In the genomic region with DNA sequence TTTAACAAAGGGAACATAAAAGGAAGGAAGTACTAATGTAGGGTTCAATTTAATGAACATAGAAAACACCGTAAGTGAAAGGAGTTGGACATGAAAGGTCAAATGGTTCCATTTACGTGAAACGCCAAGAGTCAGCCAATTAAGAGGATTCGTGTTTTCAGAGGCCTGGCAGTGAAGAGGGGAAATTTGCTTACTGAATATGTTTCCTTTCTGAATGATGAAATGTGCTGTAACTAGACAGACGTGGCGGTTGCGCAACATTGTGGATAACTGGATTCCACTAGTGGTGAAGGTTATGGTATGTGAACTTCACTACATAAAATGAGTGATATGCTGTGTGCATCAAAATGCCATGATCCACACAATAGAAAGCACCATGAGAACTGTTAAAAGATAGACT, we compare ENCODE assay signal across 19 mouse cellular contexts. TPM values are rescaled to one million over a fixed set of nuclear protein-coding genes. Genes with fewer than 3 reads are reported as not detected.
A peak's percentile ranks its signal among the peaks of the same experiment; 100 is the strongest.
DNase-seq lines count a peak whose midpoint lies in the region; ATAC-seq and TF ChIP-seq lines count a peak whose summit lies in the region.
"Had no signal": no experiment of that assay in that cellular context is flagged by ENCODE, and none has a peak within 500 bp of the region (broad histone marks: within the 10 kb centered on the region; RNA-seq: fewer than 3 reads in every experiment).

No protein-coding gene starts in this region.

- TF ChIP-seq RAD21 in MEL (IDR thresholded peaks at IDR 0.05; ENCODE audit: low read depth, low read length) = no peak

- H3K9me3 ChIP-seq in MEL (replicated peaks; ENCODE audit: insufficient read depth, low read length) = no peaks in the 10 kb centered on the region
- no peaks in the 10 kb centered on the region for H3K9me3 ChIP-seq in hindbrain, embryonic 11.5 days (ENCODE audit: control insufficient read depth, low read length)
- H3K9me3 ChIP-seq: embryonic facial prominence, embryonic 15.5 days; forebrain, embryonic 13.5 days; limb, embryonic 13.5 days; neural tube, embryonic 12.5 days had no signal

- ATAC-seq in megakaryocyte progenitor cell, adult 5-6 weeks (replicated peaks; ENCODE audit: poor library complexity) = peak; percentile 71
- no peak for ATAC-seq in hindbrain, embryonic 11.5 days (ENCODE audit: low FRiP score)
- ATAC-seq: forebrain, embryonic 13.5 days; hindbrain, embryonic 16.5 days; midbrain, embryonic 16.5 days had no signal

- intact Hi-C loops in heart, postnatal 10 days (cut with DNase I) = no loop called here

- peak; percentile 18 to 27 for DNase-seq in heart, adult 18-20 months
- DNase-seq in heart, postnatal 10 days = no peak
- DNase-seq in MEL (ENCODE audit: low read depth, low spot score) = no peak
- DNase-seq in induced T-regulatory cell, adult 2 months (ENCODE audit: low read depth) = peak; percentile 64
- DNase-seq in spleen, adult 12 weeks (ENCODE audit: low spot score) = no peak
- DNase-seq in layer of hippocampus, postnatal 14 days (ENCODE audit: low spot score in 2 of 2) = no peak
- no peak for DNase-seq in hindbrain, embryonic 11.5 days (ENCODE audit: low spot score)
- DNase-seq: cerebellum, adult 11-12 months; heart, adult 11 months; kidney, adult 9 months; kidney, postnatal 4 days; right cerebral cortex, postnatal 25 days had no signal

- H3K9ac ChIP-seq in MEL (ENCODE audit: control insufficient read depth, low read depth, low read length, poor library complexity, severe bottlenecking) = no peak overlapping the region
- no peak overlapping the region for H3K9ac ChIP-seq in hindbrain, embryonic 11.5 days (ENCODE audit: low read depth, low read length)
- H3K9ac ChIP-seq: embryonic facial prominence, embryonic 15.5 days; forebrain, embryonic 13.5 days; limb, embryonic 13.5 days; neural tube, embryonic 12.5 days had no signal

- no peak for TF ChIP-seq CTCF in MEL (IDR thresholded peaks at IDR 0.05 in 2 of 3, conservative IDR thresholded peaks at IDR 0.05 in 1 of 3; ENCODE audit: control insufficient read depth in 1 of 3, insufficient read depth in 1 of 3, low read depth in 2 of 3, low read length in 3 of 3, poor library complexity in 1 of 3, severe bottlenecking in 1 of 3)

- H3K4me3 ChIP-seq in MEL (ENCODE audit: control insufficient read depth in 1 of 2, insufficient read depth in 1 of 2, low read depth in 2 of 2, low read length in 2 of 2) = no peak overlapping the region
- no peak overlapping the region for H3K4me3 ChIP-seq in hindbrain, embryonic 11.5 days (ENCODE audit: low read depth, low read length)
- H3K4me3 ChIP-seq: embryonic facial prominence, embryonic 15.5 days; forebrain, embryonic 13.5 days; limb, embryonic 13.5 days; neural tube, embryonic 12.5 days had no signal

- TF ChIP-seq POLR2A in MEL (IDR thresholded peaks at IDR 0.05; ENCODE audit: control insufficient read depth in 1 of 2, insufficient read depth in 1 of 2, low read depth in 1 of 2, low read length in 2 of 2, poor library complexity in 1 of 2) = no peak

- no peaks in the 10 kb centered on the region for H3K27me3 ChIP-seq in MEL (ENCODE audit: control insufficient read depth in 1 of 2, insufficient read depth in 2 of 2, low read length in 2 of 2)
- no peaks in the 10 kb centered on the region for H3K27me3 ChIP-seq in hindbrain, embryonic 11.5 days (ENCODE audit: control insufficient read depth, insufficient read depth, low read length)
- H3K27me3 ChIP-seq: embryonic facial prominence, embryonic 15.5 days; forebrain, embryonic 13.5 days; limb, embryonic 13.5 days; neural tube, embryonic 12.5 days had no signal

- 90% methylated on average over 7 of the region's 7 CpGs for WGBS in hindbrain, embryonic 11.5 days

- no peak for TF ChIP-seq EP300 in MEL (IDR thresholded peaks at IDR 0.05; ENCODE audit: low read depth in 1 of 2, low read length in 2 of 2)

- no peaks in the 10 kb centered on the region for H3K79me2 ChIP-seq in MEL (ENCODE audit: control insufficient read depth, insufficient read depth, low read length, poor library complexity)

- peaks cover 0 to 5% of the 10 kb centered on the region in 2 experiments; a peak in 1 of 4 replicates for H3K36me3 ChIP-seq in MEL (ENCODE audit: control insufficient read depth in 1 of 2, insufficient read depth in 2 of 2, low read length in 2 of 2)
- H3K36me3 ChIP-seq in hindbrain, embryonic 11.5 days (ENCODE audit: control insufficient read depth, insufficient read depth, low read length) = no peaks in the 10 kb centered on the region
- H3K36me3 ChIP-seq: embryonic facial prominence, embryonic 15.5 days; limb, embryonic 13.5 days; neural tube, embryonic 12.5 days had no signal

- H3K4me1 ChIP-seq in MEL (ENCODE audit: control insufficient read depth in 1 of 2, insufficient read depth in 2 of 2, low read length in 2 of 2) = 0 out of 4 replicates have a peak, but pooled peaks cover 0 to 2% of the 10 kb centered on the region in 2 experiments
- H3K4me1 ChIP-seq in hindbrain, embryonic 11.5 days (replicated peaks; ENCODE audit: control insufficient read depth, insufficient read depth, low read length) = no peaks in the 10 kb centered on the region
- H3K4me1 ChIP-seq: embryonic facial prominence, embryonic 15.5 days; forebrain, embryonic 13.5 days; limb, embryonic 13.5 days; neural tube, embryonic 12.5 days had no signal

- H3K4me2 ChIP-seq in hindbrain, embryonic 11.5 days (replicated peaks; ENCODE audit: low read depth, low read length) = no peak overlapping the region
- H3K4me2 ChIP-seq: embryonic facial prominence, embryonic 15.5 days; forebrain, embryonic 13.5 days; limb, embryonic 13.5 days; neural tube, embryonic 12.5 days had no signal

- no peak overlapping the region for H3K27ac ChIP-seq in MEL (ENCODE audit: control insufficient read depth, low read depth, low read length)
- no peak overlapping the region for H3K27ac ChIP-seq in hindbrain, embryonic 11.5 days (ENCODE audit: low read depth, low read length)
- H3K27ac ChIP-seq: embryonic facial prominence, embryonic 15.5 days; forebrain, embryonic 13.5 days; limb, embryonic 13.5 days; neural tube, embryonic 12.5 days had no signal

TF ChIP-seq in MEL, 35 proteins besides CTCF, POLR2A, EP300 and RAD21:
- 0 out of 2 replicates have a peak, but pooled peaks have one; percentile 15 for TF ChIP-seq ETS1 (IDR thresholded peaks at IDR 0.05; ENCODE audit: low read depth, low read length)
- no peak for TF ChIP-seq SMC3 (IDR thresholded peaks at IDR 0.05; ENCODE audit: low read depth, low read length)
- no peak for TF ChIP-seq ZMIZ1 (IDR thresholded peaks at IDR 0.05; ENCODE audit: low read depth, low read length)
- no peak for TF ChIP-seq TAL1 (IDR thresholded peaks at IDR 0.05; ENCODE audit: low read length)

RNA-seq across cellular contexts. Expression of a gene that starts 50.1 kb away (rescaled TPM):
- under 1 TPM; 0.17 to 0.33 TPM for total RNA-seq in heart, adult 18-20 months (2021)
- under 1 TPM; 0.25 to 0.45 TPM for total RNA-seq in heart, postnatal 10 days (2021)
- total RNA-seq in MEL (2012; rRNA removed) = not detected in 2 replicates
- polyA plus RNA-seq in MEL (2012; ENCODE audit: insufficient read depth in 1 of 2, insufficient read length in 2 of 2, low read depth in 1 of 2, low replicate concordance in 2 of 2, missing spikeins in 1 of 2) = not detected
- total RNA-seq in megakaryocyte progenitor cell, adult 5-6 weeks (2015) = 4.6 and 6.1 TPM in 2 replicates
- 2.1 and 3.5 TPM in 2 replicates for total RNA-seq in megakaryocyte progenitor cell, adult 5-6 weeks (2017)
- total RNA-seq in layer of hippocampus, postnatal 14 days (2021) = under 1 TPM; 0.14 to 0.26 TPM
- polyA plus RNA-seq in hindbrain, embryonic 11.5 days (2014; fragmentation: Nextera tagmentation; extraction: Ambion mirVana) = 0.31 and 0.32 TPM in 2 replicates

Comparison
In these comparisons a context has a peak if more than half of its experiments do, and no peak if none do; other contexts are left out.
1. DNase-seq: peak in heart, adult 18-20 months (2 of 2) and induced T-regulatory cell, adult 2 months (single experiment); none in heart, postnatal 10 days (0 of 2), MEL (single experiment), spleen, adult 12 weeks (single experiment), layer of hippocampus, postnatal 14 days (0 of 2) and hindbrain, embryonic 11.5 days (single experiment).